Mouse (Mus musculus): ENCODE data around the gene Gm9903.

The Gm9903 gene

GRCm38 (mm10) chr5:33629301-33629987 is at the start of gene Gm9903, which contains the start of gene Fam53a:
TSS of gene Gm9903 (plus strand) at chr5:33629925.
TSS of gene Fam53a (minus strand) at chr5:33629635.
- peak; percentile 100 for DNase-seq

GRCm38 (mm10) chr5:33580336-33580735 is 49.4 kb upstream of the Gm9903 start:
- DNase-seq, result peak; percentile 58 to 76

- DNase-seq, result no peak
Observed at GRCm38 (mm10) chr5:33587498-33588058, 42.1 kb upstream of the Gm9903 start.

GRCm38 (mm10) chr5:33588066-33588465 is 41.7 kb upstream of the Gm9903 start:
- no peak for DNase-seq

GRCm38 (mm10) chr5:33589221-33589888 is 40.4 kb upstream of the Gm9903 start:
- peak; percentile 36 to 59 for DNase-seq

GRCm38 (mm10) chr5:33593620-33594019 is 36.1 kb upstream of the Gm9903 start:
- DNase-seq, result no peak

- no peak for DNase-seq
Observed at GRCm38 (mm10) chr5:33605314-33605713, 24.4 kb upstream of the Gm9903 start.

GRCm38 (mm10) chr5:33606631-33607030 is 23.1 kb upstream of the Gm9903 start:
- DNase-seq, result no peak

GRCm38 (mm10) chr5:33607434-33607833 is 22.3 kb upstream of the Gm9903 start:
- DNase-seq, result no peak

GRCm38 (mm10) chr5:33609226-33609625 is 20.5 kb upstream of the Gm9903 start:
- no peak for DNase-seq

GRCm38 (mm10) chr5:33611795-33612194 is 17.9 kb upstream of the Gm9903 start:
- no peak for DNase-seq

- DNase-seq, result no peak
Observed at GRCm38 (mm10) chr5:33614391-33614790, 15.3 kb upstream of the Gm9903 start.

- DNase-seq, result no peak
Observed at GRCm38 (mm10) chr5:33622671-33623070, 7.1 kb upstream of the Gm9903 start.

GRCm38 (mm10) chr5:33623766-33624165 is 6.0 kb upstream of the Gm9903 start:
- DNase-seq, result no peak

- peak; percentile 10 to 18 for DNase-seq
Observed at GRCm38 (mm10) chr5:33627968-33628367, 1.8 kb upstream of the Gm9903 start.

GRCm38 (mm10) chr5:33628820-33629300 is 865 bp upstream of the Gm9903 start:
- DNase-seq, result peak; percentile 43 to 46

- DNase-seq, result peak; percentile 66 to 73
Observed at GRCm38 (mm10) chr5:33630061-33630460, 336 bp downstream of the Gm9903 start.

GRCm38 (mm10) chr5:33630615-33631014 is 890 bp downstream of the Gm9903 start:
- DNase-seq, result peak in 1 of 2 experiments; percentile 11

- DNase-seq, result no peak
Observed at GRCm38 (mm10) chr5:33632526-33632925, 2.8 kb downstream of the Gm9903 start.

- DNase-seq, result no peak
Observed at GRCm38 (mm10) chr5:33635361-33635760, 5.6 kb downstream of the Gm9903 start.

GRCm38 (mm10) chr5:33637606-33638350 is 8.1 kb downstream of the Gm9903 start:
- no peak for DNase-seq

GRCm38 (mm10) chr5:33638826-33639225 is 9.1 kb downstream of the Gm9903 start:
- DNase-seq, result no peak

- peak; percentile 25 to 42 for DNase-seq
Observed at GRCm38 (mm10) chr5:33640652-33641051, 10.9 kb downstream of the Gm9903 start.
